Mouse (Mus musculus): ENCODE measurements around the gene Cfhr1. TPM values are rescaled to one million over a fixed set of nuclear protein-coding genes. Genes with fewer than 3 reads are reported as not detected.

The Cfhr1 gene
- total RNA-seq (2021) = not detected
- long read RNA-seq, partial matches to known transcripts = 0 of 1 reads
- long read RNA-seq, other reads (novel, unspliced or antisense) = 1 of 1 reads

DNA sequence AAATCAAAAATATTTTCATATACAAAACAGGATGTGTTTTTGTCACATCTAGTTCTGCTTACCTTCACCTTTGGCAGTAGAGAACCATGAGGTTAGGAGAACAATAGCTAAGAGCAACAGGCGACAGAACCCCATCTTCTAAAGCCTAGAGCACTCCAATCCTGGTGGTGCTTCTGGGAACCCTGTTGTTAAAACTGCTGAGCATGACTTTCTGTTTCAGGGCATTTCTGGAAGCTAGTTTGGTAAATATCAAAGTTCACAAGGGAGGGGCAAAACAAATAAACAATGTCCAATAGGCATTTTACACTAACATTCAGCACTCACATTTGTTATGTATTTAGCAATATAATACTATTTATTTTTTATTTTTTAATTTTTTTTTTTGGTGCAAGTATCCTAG, at the start of gene Cfhr1:
Gene Cfhr1, minus strand, starts transcription at position 249 of the 400 bp plus-strand sequence.
- no peak for DNase-seq (ENCODE audit: low spot score in 2 of 2)

DNA sequence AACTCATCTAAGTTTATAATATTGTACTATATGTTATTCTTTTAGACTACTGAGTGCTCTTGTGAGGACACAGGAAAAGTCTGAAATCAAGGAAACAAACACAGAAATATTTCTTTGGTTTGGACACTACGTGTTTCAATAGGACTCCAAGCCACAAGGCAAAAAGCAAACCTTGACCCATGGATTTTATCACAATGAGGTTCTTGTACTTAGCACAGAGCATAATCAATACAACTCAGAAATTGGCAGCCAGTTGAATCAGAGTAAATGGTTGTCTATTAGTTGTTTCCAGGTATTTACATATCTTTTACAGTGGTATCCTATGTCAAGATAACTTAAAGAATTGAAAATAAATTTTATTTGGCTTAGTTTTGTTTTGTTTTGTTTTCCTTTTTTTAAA, 8.8 kb downstream of the Cfhr1 start:
- no peak for DNase-seq (ENCODE audit: low spot score in 2 of 2)

DNA sequence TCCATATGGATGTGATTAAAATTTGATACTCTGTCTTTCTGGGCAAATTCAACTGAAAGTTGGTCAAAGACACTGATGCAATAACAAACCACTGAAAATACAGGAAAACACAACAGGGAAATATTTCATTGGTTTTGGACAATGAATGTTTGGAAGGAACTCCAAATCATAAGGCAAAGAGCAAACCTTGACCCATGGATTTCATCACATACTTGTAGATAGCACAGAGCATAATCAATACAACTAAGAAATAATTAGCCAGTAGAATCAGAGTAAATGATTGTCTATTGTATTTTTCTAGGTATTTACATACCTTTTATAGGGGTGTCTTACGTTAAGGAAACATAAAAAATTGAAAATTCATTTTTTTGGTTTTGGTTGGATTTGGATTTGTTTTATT, 11.5 kb downstream of the Cfhr1 start:
- DNase-seq (ENCODE audit: low spot score in 2 of 2) = no peak

DNA sequence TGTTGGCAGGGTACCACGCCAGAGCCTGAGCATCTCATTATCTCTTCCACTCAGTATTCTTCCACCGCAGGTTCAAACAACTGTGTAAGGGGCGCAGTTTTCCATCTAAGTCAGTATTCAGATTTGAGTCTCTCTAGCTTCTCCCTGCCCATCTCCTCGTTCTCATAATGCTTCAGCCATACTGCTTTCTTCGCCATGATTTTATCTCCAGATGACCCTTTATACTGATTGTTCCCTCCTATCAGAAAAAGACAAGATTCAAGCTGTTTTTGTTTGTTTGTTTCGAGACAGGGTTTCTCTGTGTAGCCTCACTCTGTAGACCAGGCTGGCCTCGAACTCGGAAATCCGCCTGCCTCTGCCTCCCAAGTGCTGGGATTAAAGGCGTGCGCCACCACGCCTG, 45.5 kb downstream of the Cfhr1 start:
- no peak for DNase-seq (ENCODE audit: low spot score in 2 of 2)

DNA sequence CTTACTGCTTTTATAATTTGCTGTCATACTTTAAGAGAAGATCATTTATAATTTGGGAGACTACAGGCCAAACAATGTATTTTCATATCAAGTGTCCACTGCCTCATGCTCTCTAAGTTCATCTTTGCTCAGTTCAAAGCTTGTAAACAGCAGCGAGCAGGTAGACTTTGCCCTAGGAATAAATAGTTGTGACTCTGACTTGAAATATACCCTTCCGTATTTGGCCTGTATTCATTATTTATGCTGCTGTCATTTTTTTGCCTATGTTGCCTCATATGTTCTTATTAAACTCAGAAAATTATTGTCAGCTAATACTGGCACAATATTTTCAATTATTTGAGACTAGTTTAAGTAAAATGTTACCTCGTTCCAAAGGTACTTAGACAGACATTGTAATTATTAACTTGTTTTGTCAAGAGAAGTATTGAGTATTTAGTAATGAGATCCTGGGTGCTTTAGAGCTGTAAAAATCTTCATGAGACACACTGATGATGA, 58.8 kb downstream of the Cfhr1 start, which contains the start of gene F13b:
Gene F13b, plus strand, starts transcription at position 445 of the 495 bp plus-strand sequence.
- DNase-seq (ENCODE audit: low spot score in 2 of 2) = no peak

DNA sequence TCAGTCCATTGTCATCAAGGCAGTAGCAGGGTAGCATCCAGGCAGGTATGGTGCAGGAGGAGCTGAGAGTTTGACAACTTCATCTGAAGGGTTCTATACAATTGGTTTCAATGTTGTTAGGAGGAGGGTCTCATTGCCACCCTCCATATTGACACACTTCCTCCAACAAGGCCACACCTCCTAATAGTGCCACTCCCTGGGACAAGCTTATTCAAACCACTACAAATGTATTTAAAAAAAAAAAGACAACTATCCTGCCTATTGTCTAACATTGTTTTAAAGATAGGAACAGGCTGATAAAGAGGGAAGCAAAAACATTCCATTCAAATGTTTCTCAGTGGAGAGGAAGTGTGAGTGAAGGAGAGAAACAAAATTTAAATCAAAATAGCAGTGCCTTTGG, 60.3 kb downstream of the Cfhr1 start:
- DNase-seq (ENCODE audit: low spot score in 2 of 2) = no peak

Other genes starting within 250 kb of the Cfhr1 start
- 1 to 10 TPM in 1 of 2 experiments, under 1 TPM in 1; 0.89 to 1.1 TPM for gene Crb1, start 183.2 kb downstream of the Cfhr1 start, total RNA-seq (2021)
- 10 to 100 TPM; 33.1 to 37.2 TPM for gene Zbtb41, start 138.0 kb downstream of the Cfhr1 start, total RNA-seq (2021)
- gene Aspm, start 105.5 kb downstream of the Cfhr1 start, total RNA-seq (2021) = 1 to 10 TPM; 3.1 to 3.2 TPM
- gene F13b, start 58.6 kb downstream of the Cfhr1 start, total RNA-seq (2021) = not detected
- gene Gm4788, start 221.0 kb upstream of the Cfhr1 start, total RNA-seq (2021) = not detected

Data from layer of hippocampus, postnatal 10 days (tissue).